Mouse (Mus musculus): Measurements from ENCODE around the gene Smlr1. TPM values are rescaled to one million over a fixed set of nuclear protein-coding genes. Genes with fewer than 3 reads are reported as not detected.

Smlr1 gene
- polyA plus RNA-seq (2017; shearing (Covaris generic)) = not detected

DNA sequence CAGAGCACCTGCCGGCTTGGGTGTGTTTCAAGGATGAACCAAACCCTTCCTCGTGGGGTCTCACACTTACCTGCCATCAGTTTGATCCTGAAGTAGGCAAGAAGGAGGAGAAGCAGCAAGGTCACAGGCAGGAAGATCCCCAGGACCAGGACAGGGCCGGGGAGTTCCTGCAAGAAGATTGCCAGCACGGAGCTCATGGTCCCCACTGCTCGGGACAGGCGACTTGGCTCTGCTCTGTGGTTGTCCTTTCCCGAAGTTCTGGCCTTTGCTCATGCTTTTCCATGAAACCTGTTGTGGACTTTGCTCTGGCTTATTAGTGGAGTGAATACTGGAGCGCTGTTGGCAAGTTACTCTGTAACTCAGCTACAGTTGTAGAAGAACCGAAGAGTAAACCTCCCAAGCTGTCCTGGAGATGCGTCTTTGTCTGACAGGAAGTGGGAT is at the start of gene Smlr1:
Smlr1 (minus strand) TSS at position 377 of the 441 bp plus-strand sequence.

Other genes starting within 250 kb of the Smlr1 start
- 3.5 TPM for gene Akap7, start 228.4 kb downstream of the Smlr1 start, polyA plus RNA-seq (2017; shearing (Covaris generic))
- gene Epb41l2, start 176.5 kb downstream of the Smlr1 start, polyA plus RNA-seq (2017; shearing (Covaris generic)) = 46.8 TPM